In the genomic region with DNA sequence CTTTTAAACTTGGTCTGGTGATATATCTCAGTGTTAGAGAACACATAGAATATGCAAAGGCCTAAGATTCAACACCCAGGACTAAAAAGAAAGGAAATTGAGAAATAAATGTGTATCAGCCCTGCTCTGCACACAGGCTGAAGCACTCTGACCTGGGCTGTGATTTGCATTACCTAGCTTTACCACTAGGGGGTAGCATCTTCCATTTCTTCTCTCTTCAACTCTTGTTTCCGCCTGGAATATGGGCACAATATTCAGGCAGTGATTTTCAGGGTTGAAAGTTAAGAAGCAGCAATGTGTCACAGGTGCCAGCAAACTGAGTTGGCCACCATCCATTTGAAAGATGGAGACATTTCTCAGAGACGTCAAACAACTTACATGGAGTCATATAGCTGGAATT, we compare ENCODE assay signal across 10 mouse cellular contexts. TPM values are rescaled to one million over a fixed set of nuclear protein-coding genes. Genes with fewer than 3 reads are reported as not detected.
DNase-seq lines count a peak whose midpoint lies in the region; ATAC-seq and TF ChIP-seq lines count a peak whose summit lies in the region.
"Had no signal": no experiment of that assay in that cellular context is flagged by ENCODE, and none has a peak within 500 bp of the region (broad histone marks: within the 10 kb centered on the region; RNA-seq: fewer than 3 reads in every experiment).

No protein-coding gene starts in this region.

- no peaks in the 10 kb centered on the region for H3K4me1 ChIP-seq in liver, embryonic 14.5 days (replicated peaks; ENCODE audit: control insufficient read depth in 2 of 2, insufficient read depth in 2 of 2, low read length in 1 of 2)
- no peaks in the 10 kb centered on the region for H3K4me1 ChIP-seq in liver, embryonic 11.5 days (replicated peaks; ENCODE audit: control insufficient read depth, insufficient read depth, low read length)
- H3K4me1 ChIP-seq: heart, embryonic 13.5 days; stomach, embryonic 15.5 days had no signal

- no peaks in the 10 kb centered on the region for H3K9me3 ChIP-seq in liver, embryonic 14.5 days (ENCODE audit: control insufficient read depth, low read length)
- no peaks in the 10 kb centered on the region for H3K9me3 ChIP-seq in liver, embryonic 11.5 days (ENCODE audit: control insufficient read depth, low read length)
- H3K9me3 ChIP-seq: stomach, embryonic 15.5 days had no signal

- no peaks in the 10 kb centered on the region for H3K36me3 ChIP-seq in liver, embryonic 14.5 days (replicated peaks; ENCODE audit: control insufficient read depth, insufficient read depth, low read depth)
- no peaks in the 10 kb centered on the region for H3K36me3 ChIP-seq in liver, embryonic 11.5 days (ENCODE audit: control insufficient read depth, insufficient read depth, low read length)
- H3K36me3 ChIP-seq: heart, embryonic 13.5 days; stomach, embryonic 15.5 days had no signal

- H3K4me2 ChIP-seq in liver, embryonic 14.5 days (ENCODE audit: low read depth): no peak overlapping the region
- H3K4me2 ChIP-seq in liver, embryonic 11.5 days: no peak overlapping the region
- H3K4me2 ChIP-seq: heart, embryonic 13.5 days; stomach, embryonic 15.5 days had no signal

- H3K9ac ChIP-seq in liver, embryonic 14.5 days (replicated peaks): no peak overlapping the region
- no peak overlapping the region for H3K9ac ChIP-seq in liver, embryonic 11.5 days (ENCODE audit: low read depth, low read length)
- H3K9ac ChIP-seq: heart, embryonic 13.5 days; stomach, embryonic 15.5 days had no signal

- H3K27me3 ChIP-seq in liver, embryonic 14.5 days (ENCODE audit: control insufficient read depth, insufficient read depth, low read length): no peaks in the 10 kb centered on the region
- no peaks in the 10 kb centered on the region for H3K27me3 ChIP-seq in liver, embryonic 11.5 days (replicated peaks; ENCODE audit: control insufficient read depth, insufficient read depth, low read length)
- H3K27me3 ChIP-seq: heart, embryonic 13.5 days; stomach, embryonic 15.5 days had no signal

- no peak overlapping the region for H3K4me3 ChIP-seq in liver, embryonic 14.5 days (ENCODE audit: insufficient read depth in 1 of 2, low read depth in 2 of 2, low read length in 2 of 2)
- H3K4me3 ChIP-seq in liver, embryonic 11.5 days (ENCODE audit: low read depth, low read length): no peak overlapping the region
- H3K4me3 ChIP-seq: heart, embryonic 13.5 days; stomach, embryonic 15.5 days had no signal

- peak; percentile 24 to 43 for DNase-seq in cerebellum, postnatal 10 days
- DNase-seq in cerebellum, adult 11-12 months: no peak
- peak in 1 of 3 experiments; percentile 0 for DNase-seq in liver, embryonic 14.5 days (ENCODE audit: low read depth in 3 of 3, low spot score in 3 of 3)
- no peak for DNase-seq in liver, embryonic 11.5 days (ENCODE audit: low spot score)
- peak; percentile 70 for DNase-seq in embryo, embryonic 10 days (ENCODE audit: low spot score)
- peak; percentile 46 for DNase-seq in lung, postnatal 36 days
- DNase-seq in urinary bladder, adult 18-20 months (ENCODE audit: low spot score in 2 of 2): no peak
- no peak for DNase-seq in thymus, postnatal 14 days

- H3K27ac ChIP-seq in liver, embryonic 14.5 days: no peak overlapping the region
- H3K27ac ChIP-seq in liver, embryonic 11.5 days (ENCODE audit: low read depth, low read length): no peak overlapping the region
- H3K27ac ChIP-seq: heart, embryonic 13.5 days; stomach, embryonic 15.5 days had no signal

- TF ChIP-seq CTCF in liver, embryonic 14.5 days (IDR thresholded peaks at IDR 0.05; ENCODE audit: low read depth): peak; percentile 68

- ATAC-seq in liver, embryonic 14.5 days (ENCODE audit: insufficient read depth): no peak
- ATAC-seq in liver, embryonic 11.5 days (replicated peaks; ENCODE audit: low FRiP score): no peak

- no peak for TF ChIP-seq EP300 in liver, embryonic 14.5 days (IDR thresholded peaks at IDR 0.05; ENCODE audit: low read depth)

- WGBS in liver, embryonic 14.5 days (ENCODE audit: insufficient replicate concordance): 46% methylated on average over 2 of the region's 2 CpGs
- 53% methylated on average over 2 of the region's 2 CpGs for WGBS in liver, embryonic 11.5 days

RNA-seq across cellular contexts. Expression of gene Irx6, which starts 27.5 kb away (rescaled TPM):
- polyA plus RNA-seq in liver, embryonic 14.5 days (2012; rRNA removed): 0.02 TPM in 1 of 2 replicates, not detected in the other
- polyA plus RNA-seq in liver, embryonic 14.5 days (2014; fragmentation: Nextera tagmentation; extraction: Ambion mirVana): not detected in 2 replicates
- 0.06 TPM in 1 of 2 replicates, not detected in the other for polyA plus RNA-seq in liver, embryonic 11.5 days (2014; fragmentation: Nextera tagmentation; extraction: Ambion mirVana)

Comparison
In these comparisons a context has a peak if more than half of its experiments do, and no peak if none do; other contexts are left out.
1. DNase-seq: peak in cerebellum, postnatal 10 days (2 of 2), embryo, embryonic 10 days (single experiment) and lung, postnatal 36 days (single experiment); none in cerebellum, adult 11-12 months (single experiment), liver, embryonic 11.5 days (single experiment), urinary bladder, adult 18-20 months (0 of 2) and thymus, postnatal 14 days (single experiment).